Mouse (Mus musculus) mesoderm, embryonic 11.5 days (tissue): ENCODE results near the gene 9930111J21Rik2.
"Not testable (repeated sequence)": the region's sequence is repeated elsewhere in the genome, so short reads cannot be mapped to it uniquely, and the experiment has no call there.

Experiments used
- DNase-seq: peaks from one replicate; pipeline ENCODE4 v3.0.0-alpha.2; 2012; ENCODE audit warnings: low read depth, low spot score

Gene 9930111J21Rik2

DNA sequence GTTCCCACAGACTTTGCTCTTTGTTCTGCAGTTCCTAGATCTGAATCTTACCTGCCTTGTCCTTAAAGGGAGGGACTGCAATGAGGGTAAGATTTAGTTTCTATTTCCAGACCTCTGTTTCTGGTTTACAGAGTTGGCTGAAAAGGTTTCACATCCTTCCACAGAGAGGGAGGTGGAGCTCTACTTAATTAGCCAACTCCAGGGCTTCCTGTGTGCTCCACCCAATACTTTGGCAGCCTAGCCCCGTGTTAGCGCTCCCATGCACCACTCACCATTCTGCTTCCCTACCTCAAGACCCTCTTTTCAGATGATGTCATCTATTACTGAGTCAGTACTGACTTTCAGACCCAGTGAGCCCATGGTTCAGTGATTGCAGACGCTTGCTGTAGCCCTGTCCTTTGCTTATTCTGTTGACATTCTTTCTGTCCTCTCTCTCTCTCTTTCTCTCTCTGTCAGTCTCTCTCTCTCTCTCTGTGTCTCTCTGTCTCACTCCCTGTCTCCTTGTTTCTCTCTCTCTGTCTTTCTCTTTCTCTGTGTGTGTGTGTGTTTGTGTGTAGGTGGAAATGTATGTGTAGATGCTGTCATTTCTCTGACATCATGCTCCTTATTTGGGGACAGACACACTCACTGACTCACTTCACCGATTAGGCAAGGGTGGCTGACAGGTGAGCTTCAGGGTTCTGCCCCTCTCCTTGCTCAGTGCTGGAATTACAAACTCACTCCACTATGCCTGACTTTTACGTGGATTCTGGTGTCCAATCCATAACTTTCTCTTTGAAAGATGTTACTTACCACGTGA is at the start of gene 9930111J21Rik2:
Gene 9930111J21Rik2, minus strand, starts transcription at position 150 of the 799 bp plus-strand sequence.
- not testable (repeated sequence) for DNase-seq

DNA sequence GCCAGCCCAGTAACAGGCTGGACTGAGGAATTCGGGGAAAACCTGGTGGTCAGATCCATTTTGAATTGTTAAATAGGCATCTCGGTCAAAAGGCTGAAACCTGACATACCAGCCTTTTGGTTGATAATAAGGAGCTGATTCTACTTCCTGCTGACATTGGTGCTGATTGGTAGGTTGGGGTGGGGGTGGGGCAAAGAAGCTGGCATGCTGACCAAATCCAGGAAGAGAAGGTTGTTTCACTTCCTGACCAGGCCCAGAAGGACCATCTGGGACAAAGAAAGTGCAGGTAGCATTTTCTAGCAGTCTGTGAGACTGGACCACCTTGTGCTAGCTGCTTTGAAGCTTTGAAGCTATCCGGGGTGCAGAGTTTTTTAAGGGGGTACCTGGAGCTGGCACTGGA is 49.4 kb upstream of the 9930111J21Rik2 start:
- no peak for DNase-seq

DNA sequence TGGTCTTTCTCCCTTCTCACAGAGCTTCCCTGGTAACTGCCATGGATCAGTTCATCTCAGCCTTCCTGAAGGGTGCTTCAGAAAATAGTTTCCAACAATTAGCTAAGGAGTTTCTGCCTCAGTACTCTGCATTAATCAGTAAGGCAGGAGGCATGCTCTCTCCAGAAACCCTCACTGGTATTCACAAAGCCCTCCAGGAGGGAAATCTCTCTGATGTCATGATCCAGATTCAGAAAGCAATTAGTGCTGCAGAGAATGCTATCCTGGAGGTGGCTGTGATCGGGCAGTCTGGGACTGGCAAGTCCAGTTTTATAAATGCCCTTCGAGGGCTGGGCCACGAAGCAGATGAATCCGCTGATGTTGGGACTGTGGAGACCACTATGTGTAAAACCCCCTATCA is 44.3 kb upstream of the 9930111J21Rik2 start:
- DNase-seq, result no peak

DNA sequence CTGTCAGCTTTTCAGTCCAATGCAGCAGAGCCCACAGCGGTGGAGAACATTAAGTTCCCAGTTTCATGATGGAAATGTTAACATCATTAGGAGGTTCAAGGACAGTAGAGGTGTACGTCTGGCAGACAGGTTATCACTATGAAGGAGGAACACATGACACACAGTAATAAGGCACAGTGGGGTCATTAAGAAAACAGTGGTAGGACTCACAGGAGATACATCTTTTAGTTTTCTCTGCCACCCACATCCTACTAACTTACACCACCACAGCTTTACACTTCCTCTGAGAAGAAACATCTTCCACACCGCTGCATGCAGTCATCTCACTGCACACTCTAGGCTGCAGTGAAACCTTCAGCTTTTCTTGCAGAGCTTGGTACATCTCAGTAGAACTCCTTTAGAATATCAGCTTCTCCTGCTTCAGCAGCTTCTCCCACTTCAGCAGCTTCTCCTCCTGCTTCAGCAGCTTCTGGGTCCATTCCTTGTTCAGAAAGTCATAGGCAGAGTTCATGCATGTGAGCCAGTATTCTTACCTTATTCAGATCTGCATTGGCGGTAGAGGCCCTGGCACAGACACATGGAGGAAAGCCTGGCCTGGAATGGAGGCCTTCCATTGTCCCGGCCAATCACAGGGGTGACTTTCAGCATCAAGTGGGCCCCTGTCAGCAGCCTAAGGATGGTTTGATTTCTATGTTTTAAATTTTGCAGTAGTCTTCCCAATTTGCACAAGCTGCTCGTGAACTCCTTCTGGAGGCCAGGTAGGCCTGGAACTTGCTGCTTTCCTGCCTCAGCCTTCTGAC is 43.0 kb upstream of the 9930111J21Rik2 start:
- DNase-seq, result no peak

DNA sequence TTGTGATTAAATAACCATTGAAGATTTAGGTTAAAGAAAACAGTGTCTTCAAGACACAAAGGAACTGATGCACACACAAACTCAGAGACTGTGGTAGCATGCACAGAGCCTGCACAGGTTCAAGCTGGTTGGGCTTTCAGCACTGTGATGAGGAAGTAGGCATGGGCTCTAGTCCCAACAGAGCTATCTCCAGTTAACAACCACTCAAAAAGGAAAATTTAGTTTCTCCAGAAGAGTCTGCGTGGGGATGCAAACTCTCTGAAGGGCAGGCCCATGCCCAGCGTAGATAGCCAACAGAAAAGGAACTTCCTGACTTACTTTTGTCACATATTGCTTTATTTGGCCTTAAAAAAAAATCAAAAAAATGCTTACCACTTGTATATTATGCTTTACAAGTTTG is 41.7 kb upstream of the 9930111J21Rik2 start:
- DNase-seq, result no peak

DNA sequence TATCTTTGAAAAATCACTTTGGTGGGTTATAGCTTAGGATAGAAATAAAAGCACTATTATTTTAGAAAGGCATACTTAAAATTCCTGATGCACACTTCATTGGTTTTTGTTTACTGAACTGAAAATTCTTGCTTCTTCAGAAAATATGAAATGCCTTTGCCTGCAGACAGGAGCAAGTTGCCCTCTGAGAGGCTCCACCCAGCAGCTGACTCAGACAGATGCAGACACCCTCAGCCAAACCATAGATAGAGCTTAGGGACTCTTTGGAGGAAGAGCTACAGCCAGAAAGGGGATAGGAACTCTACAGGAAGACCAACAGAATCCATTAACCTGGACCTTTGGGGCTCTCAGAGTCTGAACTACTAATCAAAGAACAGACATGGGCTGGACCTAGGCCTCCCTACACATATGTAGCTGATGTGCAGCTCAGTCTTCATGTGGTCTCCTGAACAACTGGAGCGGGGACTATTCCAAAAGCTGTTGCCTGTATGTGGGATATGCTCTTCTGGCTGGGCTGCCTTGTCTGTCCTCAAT is 41.1 kb upstream of the 9930111J21Rik2 start:
- no peak for DNase-seq

DNA sequence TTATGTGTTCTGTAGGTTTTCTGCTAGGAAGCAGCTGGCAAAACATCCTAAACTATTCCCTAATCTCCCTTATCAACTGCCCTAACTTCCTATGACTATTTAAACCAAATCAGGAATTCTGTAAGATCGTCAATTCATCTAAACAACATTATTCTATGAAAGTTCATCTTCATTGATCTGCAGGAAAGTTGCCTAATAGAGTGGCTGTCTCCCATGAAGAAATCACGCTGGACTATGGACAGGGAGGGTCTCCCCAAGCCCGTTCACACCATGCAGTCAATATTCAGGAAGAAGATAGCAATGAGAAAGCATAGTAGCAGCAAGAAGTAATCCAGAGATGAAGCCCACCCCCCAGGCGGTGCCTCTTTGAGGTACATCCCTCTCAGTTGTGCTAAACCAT is 40.1 kb upstream of the 9930111J21Rik2 start:
- no peak for DNase-seq

DNA sequence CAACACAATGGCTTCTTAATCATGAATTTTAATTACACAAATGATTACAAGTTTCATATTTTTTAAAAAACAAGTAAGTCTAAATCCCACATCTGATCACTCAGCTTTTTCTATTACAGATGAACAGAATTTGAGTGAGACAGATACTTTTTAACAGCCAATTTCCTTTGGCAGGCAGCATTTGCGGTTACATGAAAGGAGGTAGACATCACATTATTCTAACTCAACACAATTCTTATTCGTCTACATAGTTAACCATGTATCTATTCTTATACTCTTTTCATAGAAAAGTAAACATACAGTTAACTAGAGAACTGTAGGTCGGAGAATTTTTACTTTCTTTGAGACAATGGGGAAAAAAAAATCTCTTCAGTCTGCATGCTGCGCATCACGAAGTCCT is 39.5 kb upstream of the 9930111J21Rik2 start:
- no peak for DNase-seq

DNA sequence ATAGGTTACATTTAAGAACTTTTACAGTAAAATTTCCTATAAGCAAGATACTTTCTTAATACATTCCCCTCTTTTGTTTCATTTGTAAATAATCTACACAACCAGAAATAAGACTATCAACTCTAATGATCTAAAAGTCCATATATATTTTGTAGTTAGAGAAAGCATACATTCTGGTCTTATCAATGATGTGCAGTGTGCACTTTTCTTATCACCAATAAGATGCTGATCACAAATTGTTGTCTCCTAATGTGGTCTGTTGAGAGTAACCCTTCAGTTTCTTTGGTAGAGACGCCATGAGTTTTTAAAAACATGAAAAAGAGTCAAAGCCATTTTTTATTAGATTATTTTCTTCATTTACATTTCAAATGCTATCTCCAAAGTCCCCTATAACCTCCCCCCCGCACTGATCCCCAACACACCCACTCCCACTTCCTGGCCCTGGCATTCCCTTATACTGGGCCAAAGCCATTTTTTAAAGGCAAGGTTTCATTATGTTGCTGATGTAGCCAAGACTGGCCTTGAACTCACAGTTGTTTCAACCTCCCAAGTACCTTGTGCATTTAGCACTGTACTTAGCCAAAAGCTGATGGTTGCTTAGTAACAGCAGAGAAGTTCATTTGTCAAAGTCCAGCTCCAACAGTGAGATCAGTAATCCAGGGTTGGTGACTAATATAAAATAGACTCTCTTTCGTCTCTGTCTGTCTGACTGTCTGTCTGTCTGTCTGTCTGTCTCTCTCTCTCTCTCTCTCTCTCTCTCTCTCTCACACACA is 38.9 kb upstream of the 9930111J21Rik2 start:
- DNase-seq, result no peak

DNA sequence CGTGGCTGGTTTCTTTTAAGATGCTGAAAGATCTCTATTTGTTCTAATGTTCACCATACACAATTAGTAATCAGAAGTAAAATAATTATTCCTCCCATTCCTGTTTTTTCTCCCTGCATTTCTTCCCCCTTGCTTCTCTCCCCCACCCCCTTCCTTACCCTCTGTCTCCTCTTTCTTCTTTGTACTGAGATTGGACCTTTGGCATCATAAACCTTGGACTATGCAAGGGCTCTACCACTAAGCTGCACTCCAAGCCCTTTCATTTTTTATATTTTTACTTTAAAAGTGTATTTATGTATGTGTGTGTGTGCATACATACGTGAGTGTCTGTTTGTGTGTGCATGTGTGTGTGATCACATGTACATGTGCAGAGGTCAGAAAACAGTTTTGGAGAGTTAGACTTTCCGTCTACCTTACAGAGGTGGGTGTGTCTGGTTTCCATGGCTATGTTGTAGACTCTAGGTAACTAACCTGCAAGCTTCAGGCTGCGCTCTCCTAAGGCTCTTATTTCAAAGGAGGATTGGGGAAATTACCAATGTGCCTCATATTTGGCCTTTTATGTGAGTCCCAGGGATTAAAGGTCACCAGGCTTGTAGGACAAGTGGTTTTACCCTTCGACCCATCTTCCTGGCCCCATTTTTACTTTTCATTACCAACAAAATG is 38.1 kb upstream of the 9930111J21Rik2 start:
- DNase-seq, result no peak

DNA sequence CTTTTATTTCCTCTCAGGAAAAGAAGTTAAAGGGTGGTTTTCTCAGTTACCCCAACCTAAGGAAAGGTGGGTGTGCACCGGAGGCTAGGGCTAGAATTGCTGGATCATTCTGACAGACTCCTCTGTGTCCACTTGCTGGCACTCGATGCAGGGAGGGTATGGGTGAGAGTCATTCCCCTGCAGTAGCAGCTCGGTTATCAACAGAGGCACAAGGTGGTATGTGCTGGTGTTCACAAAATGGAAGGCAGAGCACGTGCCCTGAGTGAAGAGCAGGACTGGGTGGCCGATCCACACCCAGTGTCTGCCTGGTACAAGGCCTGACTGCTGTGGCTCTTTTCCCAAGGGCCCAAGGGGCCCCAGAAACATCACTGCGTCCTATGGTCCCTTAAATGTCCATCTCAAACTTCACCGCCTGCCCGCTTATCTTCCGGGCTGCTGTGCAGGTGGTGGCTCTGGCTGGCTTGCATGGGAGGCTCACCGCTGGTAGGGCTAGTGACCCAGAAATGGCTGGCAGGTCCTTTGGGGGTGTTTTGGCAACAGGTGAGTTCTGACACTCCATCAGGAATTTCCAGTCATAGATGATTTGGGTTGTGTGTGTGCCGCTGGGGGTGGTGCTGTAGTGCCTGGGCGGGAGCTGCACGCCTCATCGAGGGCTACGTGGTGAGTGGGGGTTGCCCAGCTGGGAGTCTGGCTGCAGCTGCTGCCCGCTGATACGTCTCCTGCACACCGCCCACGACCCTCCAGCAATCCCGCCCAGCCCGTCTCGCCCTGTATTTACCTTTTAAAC is 37.0 kb upstream of the 9930111J21Rik2 start:
- no peak for DNase-seq

DNA sequence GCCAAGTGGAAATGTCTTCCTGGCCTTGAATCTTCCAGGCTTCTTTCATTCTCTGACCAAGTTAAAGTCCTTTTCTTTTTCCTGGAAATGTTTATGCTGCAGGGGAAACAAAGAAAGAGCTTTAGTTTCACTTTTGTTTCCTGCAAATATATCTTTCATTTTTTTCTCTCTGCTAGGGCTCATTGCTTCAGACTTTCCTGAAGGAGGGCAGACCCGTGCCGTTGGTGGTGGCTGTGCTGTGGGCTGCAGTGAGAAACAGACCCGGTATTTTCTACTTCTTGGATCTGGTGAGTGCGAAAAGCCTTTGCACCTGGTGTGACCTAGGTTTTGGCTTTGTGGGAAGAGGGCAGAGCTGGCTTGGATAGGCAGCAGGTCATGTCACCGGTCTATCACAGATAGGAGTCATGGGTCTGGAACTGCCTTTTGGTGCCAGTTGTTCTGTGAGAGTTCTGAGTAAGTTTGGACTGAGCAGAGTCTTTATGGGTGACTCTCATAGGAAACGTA is 35.9 kb upstream of the 9930111J21Rik2 start:
- DNase-seq, result no peak

DNA sequence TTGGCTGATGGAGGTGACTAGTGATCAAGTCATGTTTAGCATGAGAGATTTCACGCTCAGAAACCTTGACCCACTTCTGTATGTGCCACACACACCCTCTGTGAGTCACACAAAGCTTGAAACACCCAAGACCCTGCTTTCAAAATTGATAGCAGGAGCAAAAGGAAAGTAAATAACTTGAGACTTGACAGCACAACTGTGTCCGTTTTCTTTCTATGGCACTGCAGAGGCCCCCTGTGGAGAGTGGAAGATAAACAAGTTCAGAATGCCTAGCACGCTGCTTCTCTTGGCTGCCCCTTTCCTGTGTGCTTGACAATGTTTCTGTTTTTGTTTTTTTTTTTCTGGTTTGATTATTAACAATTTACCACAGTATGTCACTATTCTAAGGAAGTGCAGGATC is 33.8 kb upstream of the 9930111J21Rik2 start:
- DNase-seq, result no peak

DNA sequence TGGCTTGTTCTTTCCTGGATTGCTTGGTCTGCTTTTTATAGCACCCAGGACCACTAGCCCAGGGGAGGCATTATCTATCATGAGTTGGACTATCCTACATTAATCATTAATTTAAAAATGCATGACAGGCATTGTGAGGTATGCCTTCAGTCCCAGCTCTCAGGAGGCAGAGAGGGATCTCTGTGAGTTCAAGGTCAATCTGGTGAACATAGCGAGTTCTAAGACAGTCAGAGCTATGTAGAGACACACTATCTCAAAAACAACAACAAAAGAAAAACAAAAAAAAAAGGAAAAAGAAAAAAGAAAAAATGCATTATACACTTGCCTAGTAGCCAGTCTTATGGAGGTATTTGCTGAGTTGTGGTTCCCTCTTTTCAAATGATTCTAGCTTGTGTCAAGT is 33.3 kb upstream of the 9930111J21Rik2 start:
- no peak for DNase-seq

DNA sequence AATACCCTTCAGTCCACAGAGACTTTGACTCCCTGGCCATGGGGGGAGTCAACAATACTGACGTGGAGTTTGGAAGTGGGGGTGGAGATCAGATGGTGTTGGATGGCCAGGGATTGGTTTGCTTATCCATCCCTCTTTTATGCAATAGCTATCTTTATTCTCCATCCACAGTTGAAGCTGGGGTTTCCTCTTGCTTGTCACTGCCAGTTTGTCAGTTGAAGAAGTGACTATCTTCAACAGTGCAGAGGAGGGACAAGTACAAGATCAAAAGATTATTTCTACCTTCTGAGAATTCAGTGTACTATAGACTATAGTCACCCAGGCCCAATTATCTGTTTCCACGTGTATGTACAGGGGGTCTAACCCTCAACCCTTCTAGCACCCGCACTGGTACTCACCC is 32.8 kb upstream of the 9930111J21Rik2 start:
- DNase-seq, result no peak

DNA sequence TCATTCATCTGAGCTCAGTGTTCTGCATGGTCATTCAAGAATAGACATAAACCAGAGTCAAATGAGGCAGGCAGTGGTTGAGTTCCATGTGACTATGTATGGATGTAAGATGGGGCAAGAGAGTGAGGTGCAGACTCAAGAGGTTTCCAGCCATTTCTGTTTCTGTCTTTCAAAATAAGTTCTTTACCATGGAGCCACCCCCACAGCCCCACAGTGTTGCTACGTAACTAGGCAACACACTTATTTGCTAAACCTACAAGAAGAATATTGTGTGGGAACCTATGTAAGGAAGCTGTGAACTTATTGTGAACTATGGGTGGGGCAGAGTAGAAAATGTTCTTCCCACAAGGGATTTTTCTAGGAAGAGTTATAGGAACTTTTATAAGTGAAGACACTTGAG is 32.1 kb upstream of the 9930111J21Rik2 start:
- no peak for DNase-seq

DNA sequence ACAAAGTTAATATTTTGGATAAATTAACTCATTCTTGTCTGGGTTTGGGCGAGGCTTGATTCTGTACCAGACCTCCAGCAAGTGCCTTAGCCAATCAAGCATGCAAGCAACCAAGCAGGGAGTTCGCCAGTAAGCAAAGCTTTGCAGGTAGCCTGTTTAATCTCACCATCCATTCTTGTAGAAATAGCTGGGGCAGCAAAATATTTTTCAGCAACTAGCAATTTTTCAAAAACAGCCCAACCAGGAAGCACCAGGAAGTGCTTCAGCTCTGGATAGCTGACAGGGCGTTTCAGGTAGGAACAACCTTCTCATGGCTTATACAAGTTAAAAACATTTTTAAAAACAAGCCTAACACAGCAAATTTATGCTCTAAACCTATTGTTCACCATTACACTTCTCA is 30.8 kb upstream of the 9930111J21Rik2 start:
- no peak for DNase-seq

DNA sequence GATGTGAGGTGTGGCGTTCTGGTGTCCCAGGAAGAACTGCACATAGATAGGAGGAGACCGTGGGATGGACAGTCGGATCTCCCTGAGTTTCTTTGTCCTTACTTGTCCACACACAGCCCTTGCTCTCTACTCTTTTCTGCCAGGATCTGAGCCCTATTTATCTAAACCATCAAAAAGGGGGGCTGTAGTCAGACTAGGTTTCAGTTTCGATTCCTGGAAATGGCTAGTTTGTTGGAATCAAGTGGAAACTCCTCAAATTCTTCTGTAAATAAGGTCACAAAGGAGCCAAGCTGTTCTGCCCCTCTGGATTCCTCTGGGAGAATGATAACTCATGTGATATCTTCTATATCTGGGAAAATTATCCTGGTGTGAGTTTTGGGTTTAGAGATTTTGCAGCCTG is 30.3 kb upstream of the 9930111J21Rik2 start:
- DNase-seq, result no peak

DNA sequence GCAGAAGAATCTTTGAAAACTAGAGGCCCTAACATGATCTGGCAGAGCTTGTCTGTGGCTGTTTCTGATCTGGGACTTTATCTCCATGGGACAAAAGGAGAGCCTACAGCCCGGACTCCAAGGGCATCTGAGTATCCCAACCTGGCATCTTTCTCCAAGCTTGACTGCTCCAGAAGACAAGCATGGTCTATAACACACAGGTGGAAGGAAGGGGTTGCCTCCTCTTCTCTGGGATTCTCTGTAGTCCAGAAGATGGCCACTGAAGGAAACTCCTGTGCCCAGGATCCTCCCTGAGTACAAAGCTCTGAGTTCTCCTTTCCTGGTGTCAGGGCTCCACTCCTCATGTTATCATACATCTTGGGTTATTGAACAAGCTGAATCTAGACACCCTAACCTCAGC is 29.6 kb upstream of the 9930111J21Rik2 start:
- no peak for DNase-seq

DNA sequence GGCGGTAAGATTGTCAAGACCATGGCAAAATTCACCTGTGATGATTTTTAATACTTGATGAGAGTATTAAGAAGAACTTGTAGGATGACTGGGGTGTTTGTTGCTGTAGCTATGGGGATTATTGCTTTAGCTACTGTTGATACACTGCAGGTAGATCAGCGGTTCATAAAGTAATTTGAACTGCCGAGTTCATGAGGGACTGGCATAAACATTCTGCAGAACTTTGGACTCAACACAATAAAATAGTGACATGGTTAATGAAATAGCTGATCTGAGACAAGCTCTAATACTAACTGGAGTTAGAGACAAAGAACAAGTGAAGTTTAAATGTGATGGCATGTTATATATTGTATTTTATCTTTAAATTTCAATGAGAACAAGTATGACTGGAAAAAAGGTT is 27.7 kb upstream of the 9930111J21Rik2 start:
- DNase-seq, result no peak
